Mouse (Mus musculus) neural tube, embryonic 10.5 days (tissue): ENCODE measurements around the gene Fpr1.
A peak's percentile ranks its signal among the peaks of the same experiment; 100 is the strongest.
"Not testable (repeated sequence)": the region's sequence is repeated elsewhere in the genome, so short reads cannot be mapped to it uniquely, and the experiment has no call there.

ENCODE experiments used
- DNase-seq: peaks from one replicate; pipeline ENCODE4 v3.0.0-alpha.2; 2017; ENCODE audit warnings: low spot score; ENCODE audit errors: extremely low spot score

The Fpr1 gene

DNA sequence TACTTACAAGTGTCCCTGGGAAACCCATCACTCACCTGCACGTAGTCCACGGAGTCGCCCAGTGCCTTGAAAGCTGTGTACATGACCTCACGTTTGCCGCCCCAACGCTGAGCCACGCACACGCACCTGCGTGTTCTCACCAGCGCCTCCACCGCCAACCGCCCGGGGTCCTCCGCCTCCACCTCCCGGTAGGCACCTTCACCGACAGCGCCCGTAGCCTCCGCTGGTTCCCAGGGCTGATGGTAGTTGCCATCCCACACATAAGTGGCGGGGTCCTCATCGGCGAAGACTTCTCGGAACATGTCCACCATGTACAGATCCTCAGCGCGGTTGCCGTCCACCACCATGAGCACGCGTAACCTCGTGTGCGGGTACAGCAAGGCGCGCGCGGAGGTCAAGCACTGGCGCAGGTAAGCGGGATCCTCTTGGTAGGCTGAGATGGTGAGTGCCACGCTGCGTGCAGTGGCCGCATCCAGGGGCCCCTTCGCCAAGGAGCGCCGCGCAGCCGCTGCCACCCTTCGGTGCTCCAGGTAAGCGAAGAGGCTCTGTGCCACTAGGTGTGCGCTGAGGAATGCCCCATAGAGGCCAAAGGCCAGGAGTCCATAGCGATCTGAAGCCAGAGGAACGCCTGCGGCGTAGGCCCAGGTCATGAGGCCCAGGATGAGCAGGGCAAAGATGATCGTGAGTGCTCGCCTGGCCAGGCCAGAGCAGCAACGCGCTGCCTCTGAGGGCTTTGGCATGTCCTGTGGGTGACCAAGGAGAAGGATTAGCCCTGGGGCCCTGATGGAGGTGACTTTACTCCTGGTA, 33.6 kb downstream of the Fpr1 start:
- no peak for DNase-seq

DNA sequence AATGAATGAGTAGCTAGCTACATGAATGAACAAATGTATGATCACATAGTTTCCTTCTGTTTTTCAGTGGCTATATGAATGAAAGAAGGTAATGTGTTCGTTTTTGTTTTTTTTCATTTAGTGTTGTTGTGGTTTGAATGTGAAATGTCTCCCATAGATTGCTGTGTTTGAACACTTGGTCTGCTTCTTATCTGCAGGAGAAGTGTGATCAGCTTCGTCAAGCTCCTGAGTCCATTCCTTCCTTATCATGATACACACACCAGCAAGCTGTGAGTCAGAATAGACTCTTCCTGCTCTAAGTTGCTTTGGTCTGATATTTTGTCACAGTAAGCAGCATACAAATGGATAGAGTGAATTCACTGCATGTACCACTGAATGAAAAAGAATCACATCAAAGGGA, 34.8 kb downstream of the Fpr1 start:
- no peak for DNase-seq

DNA sequence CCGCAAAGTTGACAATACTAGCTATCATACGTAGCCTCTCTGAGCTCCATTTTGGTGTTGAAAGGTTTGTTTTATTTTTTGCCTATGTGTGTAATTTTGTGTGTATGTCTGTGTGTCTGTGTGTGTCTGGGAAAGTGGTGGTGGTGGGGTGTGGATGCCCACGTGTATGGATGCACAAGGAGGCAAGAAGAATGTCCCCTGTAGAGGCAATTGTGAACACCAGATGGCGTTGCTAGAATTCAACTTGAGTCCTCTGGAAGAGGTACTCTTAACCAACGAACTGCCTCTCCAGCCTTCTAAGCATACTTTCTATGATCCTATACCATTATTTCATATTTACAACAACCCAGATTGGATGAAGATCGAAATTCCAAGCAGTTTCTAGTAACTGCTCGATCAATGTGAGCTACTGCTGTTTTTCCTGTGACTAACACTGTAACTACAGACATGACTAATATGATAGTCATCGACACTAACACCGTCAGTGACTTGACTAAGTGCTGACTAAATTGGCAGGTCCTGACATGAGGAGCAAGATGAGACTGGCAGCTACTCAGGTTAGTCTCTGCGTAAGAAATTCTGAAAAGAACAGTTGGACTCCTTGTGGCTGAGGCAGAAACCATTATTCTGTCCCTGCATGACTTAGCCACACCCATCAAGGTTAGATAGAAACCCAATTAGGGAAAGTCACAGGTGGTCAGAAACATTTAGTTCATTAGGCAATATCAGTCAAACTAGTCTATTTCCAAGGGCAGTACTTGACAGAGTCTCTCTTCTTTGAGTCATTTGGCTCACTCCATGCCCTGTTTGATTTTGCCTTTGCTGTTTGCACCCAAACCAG, 38.3 kb downstream of the Fpr1 start:
- no peak for DNase-seq

GRCm38 (mm10) chr17:17844606-17845005, 39.1 kb downstream of the Fpr1 start:
- not testable (repeated sequence) for DNase-seq

GRCm38 (mm10) chr17:17843534-17844261, 40.0 kb downstream of the Fpr1 start:
- no peak for DNase-seq

DNA sequence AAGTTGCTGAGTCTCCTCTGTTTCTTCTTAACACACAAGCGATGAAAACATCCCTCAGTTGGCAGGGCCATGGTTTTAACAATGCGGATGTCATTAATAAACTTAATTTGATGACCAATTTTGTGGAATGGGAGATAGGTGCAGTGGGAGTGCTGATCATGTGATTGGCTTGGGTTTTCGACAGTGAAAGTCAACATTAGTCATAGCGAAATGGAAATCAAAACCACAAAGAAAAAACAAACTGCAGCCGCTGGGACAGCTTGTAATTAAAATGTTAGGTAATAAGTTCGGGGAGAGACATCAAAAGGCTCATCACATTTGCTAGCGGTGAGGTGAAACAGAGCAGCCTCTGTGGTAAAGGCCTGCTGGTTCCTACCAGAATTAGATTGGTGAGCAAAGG, 42.9 kb downstream of the Fpr1 start:
- DNase-seq: no peak

DNA sequence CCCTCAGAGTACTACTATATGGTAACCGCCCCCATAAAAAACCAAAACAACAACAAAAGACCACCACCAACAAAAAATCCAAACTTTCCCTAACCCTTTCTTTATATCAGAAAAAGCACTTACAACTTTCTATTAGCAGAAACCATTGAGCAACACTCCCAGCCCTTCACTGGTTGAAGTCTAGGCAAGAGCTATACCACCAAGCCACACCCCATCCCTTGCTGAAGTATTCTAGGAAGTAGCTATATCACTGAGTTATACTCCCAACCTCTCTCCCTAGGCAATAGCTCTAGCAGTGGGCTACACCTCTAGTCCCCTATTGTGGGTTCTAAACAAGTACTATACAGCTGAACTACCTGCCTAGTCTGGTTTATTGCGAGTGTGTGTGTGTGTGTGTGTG, 44.5 kb downstream of the Fpr1 start:
- no peak for DNase-seq

DNA sequence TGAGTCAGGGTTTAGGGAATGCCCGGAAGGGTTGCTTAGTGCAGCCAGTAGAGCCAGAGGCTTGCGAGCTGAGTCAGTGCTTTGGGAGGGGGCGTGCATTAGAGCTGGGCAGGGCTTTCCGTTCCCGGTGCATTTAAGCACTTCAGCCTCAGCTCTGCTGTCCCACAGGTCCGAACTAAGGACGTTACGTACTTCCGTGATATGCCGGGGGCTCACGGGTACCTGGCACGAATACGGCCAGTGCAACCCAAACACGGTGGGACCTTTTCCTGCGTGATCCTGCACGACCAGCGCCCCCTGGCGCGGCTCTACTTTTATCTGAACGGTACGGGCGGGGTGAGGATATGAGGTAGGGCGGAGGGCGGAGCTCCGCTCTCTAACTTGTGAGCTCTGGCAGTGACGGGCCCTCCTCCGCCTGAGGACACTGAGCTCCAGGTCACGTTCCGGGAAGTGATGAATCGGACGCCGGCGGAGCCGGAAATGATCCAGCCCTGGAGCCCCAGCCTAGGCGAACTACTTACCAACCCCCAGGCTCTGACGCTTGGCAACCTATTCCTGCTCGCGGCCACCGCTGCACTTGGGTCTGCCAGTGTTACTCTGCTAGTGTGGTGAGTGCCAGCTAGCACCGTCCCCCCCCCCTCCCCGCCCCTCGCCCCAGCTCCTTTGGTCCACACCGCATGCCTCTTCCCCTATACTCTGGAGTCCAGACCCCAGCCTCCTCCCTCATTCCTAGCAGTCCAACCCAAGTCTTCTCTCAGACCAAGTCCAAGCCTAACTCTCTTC, 45.6 kb downstream of the Fpr1 start:
- DNase-seq: peak; percentile 86

DNA sequence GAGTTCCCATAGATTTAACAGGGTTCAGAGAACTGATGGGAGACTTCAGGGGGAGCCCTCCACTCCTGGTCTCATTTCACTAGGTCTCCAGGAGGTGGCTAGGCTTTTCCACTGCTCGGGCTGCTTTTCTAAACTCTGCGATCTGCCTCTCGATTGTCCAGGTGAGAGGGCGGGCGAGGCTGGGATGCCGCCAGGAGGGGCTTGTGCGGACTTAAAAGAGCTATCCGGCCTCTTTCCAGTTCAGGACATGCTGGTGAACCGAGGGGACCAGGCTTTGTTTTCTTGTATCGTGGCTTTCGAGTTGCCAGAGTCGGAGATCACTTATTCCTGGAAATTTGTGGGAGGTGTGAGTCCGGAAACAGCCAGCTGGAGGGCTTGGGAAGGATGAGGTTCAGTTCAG, 46.3 kb downstream of the Fpr1 start:
- peak; percentile 46 for DNase-seq

DNA sequence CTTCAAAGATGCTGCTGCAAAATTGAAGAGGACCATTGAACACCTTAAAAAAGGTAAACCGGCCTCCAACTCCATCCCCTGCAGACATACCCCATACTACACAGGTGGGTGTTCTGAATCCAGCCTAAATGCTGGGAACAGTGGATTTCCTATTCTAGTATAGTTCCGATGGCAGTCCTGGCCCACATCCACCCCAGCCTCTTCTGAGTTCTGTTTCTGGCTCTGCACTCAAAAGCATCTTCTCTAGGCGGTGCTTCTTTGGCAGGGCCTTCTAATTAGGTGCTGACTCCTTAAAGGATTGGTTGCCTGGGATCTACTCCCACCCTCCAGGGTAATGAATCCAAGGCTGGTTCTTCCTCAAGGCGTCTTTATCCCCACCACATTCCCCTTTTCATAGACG, 47.6 kb downstream of the Fpr1 start:
- DNase-seq: no peak

- DNase-seq: no peak
Observed at GRCm38 (mm10) chr17:17834896-17835295, 48.8 kb downstream of the Fpr1 start.

DNA sequence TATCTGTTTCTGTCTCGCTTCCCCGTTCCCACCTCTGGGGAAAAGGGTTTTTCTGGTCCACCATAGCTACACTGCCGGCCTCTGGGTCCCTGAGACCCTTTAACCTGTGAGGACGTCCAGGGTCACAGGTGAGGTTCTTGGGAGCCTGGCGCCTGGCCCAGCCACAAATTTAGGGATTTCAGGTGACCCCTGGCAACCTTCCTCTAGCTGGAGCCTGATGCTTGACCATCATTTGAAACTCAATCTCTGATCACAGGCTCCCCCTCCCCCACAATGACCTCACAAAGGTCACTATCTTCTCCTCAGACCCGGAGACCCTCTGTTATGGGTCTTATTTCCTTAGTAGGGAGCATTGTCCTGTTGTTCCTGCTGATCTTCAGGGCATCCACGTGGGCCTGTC, 53.0 kb downstream of the Fpr1 start:
- no peak for DNase-seq

DNA sequence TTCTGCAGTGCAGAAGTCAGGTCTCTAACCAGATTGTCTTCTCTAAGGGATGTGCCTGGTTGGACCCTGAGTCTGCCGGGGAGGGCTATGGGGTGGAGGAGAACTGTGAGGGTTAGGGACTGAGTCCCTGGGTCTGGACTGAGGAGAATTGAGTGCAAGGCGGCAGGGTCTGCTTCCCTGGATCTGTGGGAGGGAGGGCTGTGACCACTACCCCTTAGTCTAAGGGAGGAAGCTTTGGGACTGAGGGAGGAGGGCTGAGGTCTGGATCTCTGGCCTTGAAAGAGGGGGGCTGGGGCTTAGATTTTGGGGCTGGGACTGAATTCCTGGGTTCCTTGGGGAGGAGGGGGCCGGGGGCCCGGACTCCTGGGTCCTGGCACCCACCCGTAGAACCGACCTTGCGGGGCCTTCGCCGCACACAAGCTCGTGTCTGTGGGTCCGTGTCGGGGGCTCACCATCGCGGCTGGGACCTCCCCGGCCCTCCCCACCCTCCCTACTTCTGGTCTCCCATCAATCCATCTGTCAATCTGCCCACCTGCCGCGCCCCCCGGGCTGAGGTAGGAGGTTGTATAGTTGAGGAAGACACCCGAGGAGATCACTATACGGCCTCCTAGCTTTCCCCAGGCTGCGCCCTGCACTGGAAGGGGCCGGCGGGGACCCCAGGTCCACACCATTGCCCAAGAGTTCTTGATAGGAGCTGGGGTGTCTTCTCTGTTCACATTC, 53.8 kb downstream of the Fpr1 start:
- no peak for DNase-seq

- no peak for DNase-seq
Observed at GRCm38 (mm10) chr17:17829052-17829785, 54.5 kb downstream of the Fpr1 start.

DNA sequence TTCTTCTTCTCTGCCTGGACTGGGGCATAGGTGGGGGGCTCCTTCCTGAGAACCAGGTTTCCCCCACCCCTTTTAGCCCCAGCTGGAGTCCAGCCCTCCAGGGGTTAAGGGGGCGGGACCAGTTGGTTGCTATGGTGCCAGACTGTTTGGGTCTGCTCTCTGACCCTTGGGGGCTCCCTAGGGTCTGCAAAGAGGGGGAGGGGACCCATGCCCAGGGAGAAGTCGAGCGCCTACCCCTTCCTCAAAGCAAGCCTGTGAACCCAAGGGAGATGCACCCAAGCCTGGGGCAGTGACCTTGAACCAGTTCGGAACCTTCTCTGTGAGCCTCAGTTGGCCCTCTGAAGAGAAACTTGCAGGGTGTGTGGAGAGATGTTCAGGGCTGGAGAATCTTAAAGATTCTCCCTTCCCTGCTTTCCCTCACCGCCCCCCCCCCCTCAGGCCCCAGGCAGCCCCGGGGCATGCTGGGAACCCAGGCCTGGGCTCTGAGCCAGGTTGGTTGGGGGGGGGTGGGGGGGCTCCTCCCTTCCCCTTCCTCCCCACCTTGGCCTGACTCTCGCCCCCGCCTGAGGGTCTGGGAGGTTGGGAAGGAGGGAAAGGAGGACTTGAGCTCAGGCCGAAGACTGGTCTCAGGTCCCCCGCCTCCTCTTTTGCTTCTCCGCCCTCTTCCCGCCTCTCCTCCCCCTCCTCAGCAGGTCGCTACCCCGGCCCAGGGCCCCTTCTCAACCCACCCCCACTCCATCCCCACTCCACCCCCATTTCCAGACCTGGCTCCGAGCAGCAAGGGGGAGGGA, 55.4 kb downstream of the Fpr1 start:
- peak; percentile 90 for DNase-seq

- peak; percentile 95 for DNase-seq
Observed at GRCm38 (mm10) chr17:17827658-17828190, 56.0 kb downstream of the Fpr1 start.

DNA sequence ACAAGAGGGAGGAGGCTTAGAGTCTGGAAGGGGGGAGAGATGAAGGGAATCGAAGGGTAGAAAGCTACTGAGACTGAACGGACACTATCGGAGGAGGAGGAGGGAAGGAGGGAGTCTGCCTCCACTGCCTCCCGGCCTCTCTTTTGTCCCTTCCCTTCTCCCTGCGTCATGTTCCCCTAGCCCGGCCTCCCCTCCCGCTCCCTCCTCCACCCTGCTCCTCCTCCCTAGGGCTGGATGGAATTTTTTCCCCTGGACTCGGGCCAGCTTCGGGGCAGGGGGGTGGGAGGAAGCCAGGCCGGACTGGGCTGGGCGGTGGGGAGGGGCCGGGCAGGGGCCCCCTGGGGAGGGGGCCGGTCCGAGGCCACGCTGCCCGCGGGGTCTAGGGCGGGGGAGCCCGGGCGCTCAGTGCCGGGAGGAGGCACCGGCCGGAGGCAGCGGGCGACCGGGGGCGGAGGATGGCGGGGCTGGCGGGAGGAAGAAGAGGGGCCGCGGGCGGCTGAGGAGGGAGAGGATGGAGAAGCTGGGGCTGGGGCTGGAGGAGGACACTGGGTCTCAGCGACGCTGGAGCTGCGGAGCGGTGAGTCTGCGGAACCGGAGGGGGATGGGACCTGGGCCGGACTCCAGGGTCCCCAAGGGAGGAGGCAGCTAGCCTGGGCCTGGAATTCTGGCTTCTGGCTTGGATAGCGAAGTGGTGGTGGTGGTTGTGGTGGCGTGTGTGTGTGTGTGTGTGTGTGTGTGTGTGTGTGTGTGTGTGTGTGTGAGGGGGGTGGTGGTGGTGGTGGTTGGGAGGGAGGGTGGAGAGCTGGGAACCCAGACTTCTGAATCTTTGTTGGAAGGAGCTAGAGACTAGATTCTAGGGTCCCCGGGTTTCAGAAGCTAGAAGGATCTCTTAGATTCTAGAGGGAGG, 56.7 kb downstream of the Fpr1 start, which contains the start of gene Spaca6:
TSS of gene Spaca6 (plus strand) at position 408 of the 907 bp plus-strand sequence.
- peak; percentile 94 for DNase-seq
